Mouse (Mus musculus): ENCODE data around the gene Gm20388. TPM values are rescaled to one million over a fixed set of nuclear protein-coding genes. Genes with fewer than 3 reads are reported as not detected.

The Gm20388 gene
- polyA plus RNA-seq, 2 experiments: 8.5 TPM; not detected in 1

GRCm38 (mm10) chr8:123046706-123047105, 3136.1 kb downstream of the Gm20388 start:
- Histone ChIP-seq H3K9me3 (ENCODE audit: control insufficient read depth, low read length) (no peaks in the 10 kb centered on the region), H3K4me1 (replicated peaks; ENCODE audit: control insufficient read depth in 2 of 2, insufficient read depth in 2 of 2, low read length in 1 of 2) (peaks cover 7 to 10% of the 10 kb centered on the region in 2 experiments), H3K9ac (replicated peaks) (no peak overlapping the region), H3K27ac (no peak overlapping the region), H3K4me2 (ENCODE audit: low read depth) (no peak overlapping the region), H3K36me3 (replicated peaks; ENCODE audit: control insufficient read depth, insufficient read depth, low read depth) (peaks cover 4% of the 10 kb centered on the region; the same call in 1 of the 2 replicates), H3K4me3 (ENCODE audit: insufficient read depth in 1 of 2, low read depth in 2 of 2, low read length in 2 of 2) (no peak overlapping the region), H3K27me3 (ENCODE audit: control insufficient read depth, insufficient read depth, low read length) (no peaks in the 10 kb centered on the region)
- no peak for TF ChIP-seq EP300 (IDR thresholded peaks at IDR 0.05; ENCODE audit: low read depth)
- no peak for ATAC-seq (ENCODE audit: insufficient read depth)
- WGBS (ENCODE audit: insufficient replicate concordance): 62% methylated on average over 4 of the region's 4 CpGs
- DNase-seq (ENCODE audit: low read depth in 3 of 3, low spot score in 3 of 3): no peak

DNA sequence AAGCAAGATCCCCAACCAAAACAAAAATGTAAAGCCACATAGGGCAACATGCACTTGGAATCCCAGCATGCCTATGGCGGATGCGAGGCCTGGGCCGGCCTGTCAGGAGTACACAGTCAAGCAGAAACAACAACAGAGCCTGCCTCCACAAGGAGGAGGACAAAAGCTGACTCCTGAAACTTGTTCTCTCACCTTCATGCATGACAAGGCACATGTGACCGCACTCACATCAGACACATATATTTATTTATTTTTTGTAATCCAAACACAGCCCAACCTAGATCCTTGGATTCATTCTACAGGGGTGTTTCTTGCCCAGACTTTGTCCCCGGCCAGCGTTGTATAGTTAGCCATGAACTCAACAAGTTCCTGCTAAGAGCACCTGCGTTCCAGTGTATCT, 3137.2 kb downstream of the Gm20388 start:
- Histone ChIP-seq H3K36me3 (replicated peaks; ENCODE audit: control insufficient read depth, insufficient read depth, low read depth) (peaks cover 4% of the 10 kb centered on the region; the same call in 1 of the 2 replicates), H3K9ac (replicated peaks) (no peak overlapping the region), H3K27ac (no peak overlapping the region), H3K9me3 (ENCODE audit: control insufficient read depth, low read length) (no peaks in the 10 kb centered on the region), H3K4me1 (replicated peaks; ENCODE audit: control insufficient read depth in 2 of 2, insufficient read depth in 2 of 2, low read length in 1 of 2) (peaks cover 7 to 12% of the 10 kb centered on the region in 2 experiments), H3K4me3 (ENCODE audit: insufficient read depth in 1 of 2, low read depth in 2 of 2, low read length in 2 of 2) (no peak overlapping the region), H3K27me3 (ENCODE audit: control insufficient read depth, insufficient read depth, low read length) (no peaks in the 10 kb centered on the region), H3K4me2 (ENCODE audit: low read depth) (no peak overlapping the region)
- TF ChIP-seq EP300 (IDR thresholded peaks at IDR 0.05; ENCODE audit: low read depth): no peak
- TF ChIP-seq CTCF (IDR thresholded peaks at IDR 0.05; ENCODE audit: low read depth): no peak
- ATAC-seq (ENCODE audit: insufficient read depth) (no peak), DNase-seq (ENCODE audit: low read depth in 3 of 3, low spot score in 3 of 3) (no peak)
- 85% methylated on average over 7 of the region's 7 CpGs for WGBS (ENCODE audit: insufficient replicate concordance)

- H3K9me3 ChIP-seq (ENCODE audit: control insufficient read depth, low read length): no peaks in the 10 kb centered on the region
- no peak for DNase-seq (ENCODE audit: low read depth in 3 of 3, low spot score in 3 of 3)
- H3K4me1 ChIP-seq (replicated peaks; ENCODE audit: control insufficient read depth in 2 of 2, insufficient read depth in 2 of 2, low read length in 1 of 2): peaks cover 7 to 11% of the 10 kb centered on the region in 2 experiments
- no peak overlapping the region for H3K4me2 ChIP-seq (ENCODE audit: low read depth)
- H3K27ac ChIP-seq: no peak overlapping the region
- TF ChIP-seq EP300 (IDR thresholded peaks at IDR 0.05; ENCODE audit: low read depth): no peak
- no peak for TF ChIP-seq CTCF (IDR thresholded peaks at IDR 0.05; ENCODE audit: low read depth)
- ATAC-seq (ENCODE audit: insufficient read depth): no peak
- no peak overlapping the region for H3K4me3 ChIP-seq (ENCODE audit: insufficient read depth in 1 of 2, low read depth in 2 of 2, low read length in 2 of 2)
- no peak overlapping the region for H3K9ac ChIP-seq (replicated peaks)
- no peaks in the 10 kb centered on the region for H3K27me3 ChIP-seq (ENCODE audit: control insufficient read depth, insufficient read depth, low read length)
- H3K36me3 ChIP-seq (replicated peaks; ENCODE audit: control insufficient read depth, insufficient read depth, low read depth): peaks cover 4% of the 10 kb centered on the region; the same call in 1 of the 2 replicates
- WGBS (ENCODE audit: insufficient replicate concordance): 81% methylated on average over 7 of the region's 7 CpGs
Observed at GRCm38 (mm10) chr8:123048402-123048801, 3137.8 kb downstream of the Gm20388 start.

DNA sequence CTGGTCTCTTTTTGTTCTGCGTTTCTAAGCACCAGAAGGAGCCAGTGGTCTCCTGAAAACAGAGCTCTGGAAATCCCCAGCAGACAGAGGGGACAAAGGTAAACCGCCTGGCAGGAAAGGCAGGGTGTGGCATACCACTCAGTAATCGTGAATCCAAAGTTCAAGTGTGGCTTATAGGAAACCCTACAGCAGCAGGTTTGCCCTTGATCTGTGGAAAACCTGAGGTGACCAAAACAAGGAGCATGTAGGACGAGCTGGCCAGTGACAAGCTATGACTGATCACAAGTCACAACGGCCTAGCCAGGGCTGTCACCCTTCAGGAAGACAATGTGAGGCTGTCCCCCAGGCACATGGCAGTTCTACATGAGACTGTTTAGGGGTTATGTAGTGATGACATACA, 3140.8 kb downstream of the Gm20388 start:
- WGBS (ENCODE audit: insufficient replicate concordance): 53% methylated on average over 5 of the region's 5 CpGs
- Histone ChIP-seq H3K27me3 (ENCODE audit: control insufficient read depth, insufficient read depth, low read length) (no peaks in the 10 kb centered on the region), H3K9me3 (ENCODE audit: control insufficient read depth, low read length) (no peaks in the 10 kb centered on the region), H3K4me1 (replicated peaks; ENCODE audit: control insufficient read depth in 2 of 2, insufficient read depth in 2 of 2, low read length in 1 of 2) (peaks cover 0 to 4% of the 10 kb centered on the region in 2 experiments; a peak in 1 of 4 replicates), H3K36me3 (replicated peaks; ENCODE audit: control insufficient read depth, insufficient read depth, low read depth) (no peaks in the 10 kb centered on the region), H3K4me3 (ENCODE audit: insufficient read depth in 1 of 2, low read depth in 2 of 2, low read length in 2 of 2) (no peak overlapping the region), H3K27ac (no peak overlapping the region; the same call in 1 of the 2 replicates), H3K4me2 (ENCODE audit: low read depth) (no peak overlapping the region), H3K9ac (replicated peaks) (no peak overlapping the region)
- no peak for DNase-seq (ENCODE audit: low read depth in 3 of 3, low spot score in 3 of 3)
- ATAC-seq (ENCODE audit: insufficient read depth): 0 out of 2 replicates have a peak, but pooled peaks have one; percentile 19
- TF ChIP-seq CTCF (IDR thresholded peaks at IDR 0.05; ENCODE audit: low read depth): no peak
- no peak for TF ChIP-seq EP300 (IDR thresholded peaks at IDR 0.05; ENCODE audit: low read depth)

- Histone ChIP-seq H3K27ac (no peak within 1 kb of the TSS), H3K9ac (replicated peaks) (no peak within 1 kb of the TSS)
Observed at GRCm38 (mm10) chr8:123062721-123063120, 3152.1 kb downstream of the Gm20388 start, which contains the start of gene Spg7. TSS of gene Spg7 (plus strand) at chr8:123062942.

More at GRCm38 (mm10) chr8:123062721-123063120, 3152.1 kb downstream of the Gm20388 start, which contains the start of gene Spg7:
- TF ChIP-seq CTCF (IDR thresholded peaks at IDR 0.05; ENCODE audit: low read depth): no peak
- no peak for TF ChIP-seq EP300 (IDR thresholded peaks at IDR 0.05; ENCODE audit: low read depth)
- Histone ChIP-seq H3K4me2 (ENCODE audit: low read depth) (no peak within 1 kb of the TSS; the same call in 1 of the 2 replicates), H3K27me3 (ENCODE audit: control insufficient read depth, insufficient read depth, low read length) (no peaks in the 10 kb centered on the region), H3K4me3 (ENCODE audit: insufficient read depth in 1 of 2, low read depth in 2 of 2, low read length in 2 of 2) (no peak within 1 kb of the TSS), H3K36me3 (replicated peaks; ENCODE audit: control insufficient read depth, insufficient read depth, low read depth) (peaks cover 6% of the 10 kb centered on the region), H3K4me1 (replicated peaks; ENCODE audit: control insufficient read depth in 2 of 2, insufficient read depth in 2 of 2, low read length in 1 of 2) (peaks cover 12 to 19% of the 10 kb centered on the region in 2 experiments), H3K9me3 (ENCODE audit: control insufficient read depth, low read length) (no peaks in the 10 kb centered on the region)
- ATAC-seq (ENCODE audit: insufficient read depth) (no peak), DNase-seq (ENCODE audit: low read depth in 3 of 3, low spot score in 3 of 3) (no peak)
- WGBS (ENCODE audit: insufficient replicate concordance): 68% methylated on average over 7 of the region's 7 CpGs

Measured in liver, embryonic 14.5 days (tissue).